Comparison of ENCODE assay signal across 8 mouse cellular contexts in genomic region chr7:80156711-80157227, GRCm38 (mm10). TPM values are rescaled to one million over a fixed set of nuclear protein-coding genes. Genes with fewer than 3 reads are reported as not detected.
DNase-seq lines count a peak whose midpoint lies in the region; ATAC-seq and TF ChIP-seq lines count a peak whose summit lies in the region.

No protein-coding gene starts in this region.

- TF ChIP-seq CTCF in testis, adult 2 months (IDR thresholded peaks at IDR 0.05; ENCODE audit: control insufficient read depth, insufficient read depth, insufficient replicate concordance, low read depth, low read length), result peak; percentile 47; the same call in 1 of the 2 replicates

- H3K9ac ChIP-seq in kidney, embryonic 16.5 days (replicated peaks; ENCODE audit: low read length), result no peak overlapping the region

- H3K27me3 ChIP-seq in kidney, embryonic 16.5 days (ENCODE audit: insufficient read depth, low read length), result no peaks in the 10 kb centered on the region
- H3K27me3 ChIP-seq in testis, adult 2 months (ENCODE audit: control insufficient read depth, insufficient read depth, low read length), result no peaks in the 10 kb centered on the region

- 0 out of 2 replicates have a peak overlapping the region, but pooled peaks have one; percentile 37 for H3K27ac ChIP-seq in kidney, embryonic 16.5 days (ENCODE audit: low read length)
- H3K27ac ChIP-seq in testis, adult 2 months (ENCODE audit: control insufficient read depth, insufficient read depth, low read depth, low read length), result no peak overlapping the region

- WGBS in kidney, embryonic 16.5 days, result 41% methylated on average over 13 of the region's 13 CpGs

- H3K4me2 ChIP-seq in kidney, embryonic 16.5 days (replicated peaks; ENCODE audit: low read depth, low read length), result no peak overlapping the region; the same call in 1 of the 2 replicates

- no peaks in the 10 kb centered on the region for H3K36me3 ChIP-seq in kidney, embryonic 16.5 days (ENCODE audit: insufficient read depth, low read length)
- no peaks in the 10 kb centered on the region for H3K36me3 ChIP-seq in testis, adult 2 months (ENCODE audit: control insufficient read depth, insufficient read depth, low read length)

- H3K4me3 ChIP-seq in kidney, embryonic 16.5 days (ENCODE audit: low read length), result no peak overlapping the region
- no peak overlapping the region for H3K4me3 ChIP-seq in testis, adult 2 months (ENCODE audit: control insufficient read depth, low read depth, low read length)

- peak; percentile 44; the same call in 1 of the 2 replicates for ATAC-seq in kidney, embryonic 16.5 days (ENCODE audit: low FRiP score, low TSS enrichment)

- peaks cover 21% of the 10 kb centered on the region for H3K4me1 ChIP-seq in kidney, embryonic 16.5 days (ENCODE audit: insufficient read depth, low read length)
- H3K4me1 ChIP-seq in testis, adult 2 months (ENCODE audit: control insufficient read depth, insufficient read depth, low read length), result peaks cover 14% of the 10 kb centered on the region

- TF ChIP-seq POLR2A in testis, adult 2 months (IDR thresholded peaks at IDR 0.05; ENCODE audit: control insufficient read depth, low read depth, low read length), result no peak

- DNase-seq in cerebellum, adult 18-20 months, result peak; percentile 24 to 35
- DNase-seq in cerebellum, adult 11 months, result no peak
- peak; percentile 10 to 17 for DNase-seq in right cerebral cortex, adult 2 months (ENCODE audit: low spot score in 2 of 2)
- DNase-seq in right cerebral cortex, adult 18-20 months, result no peak
- peak; percentile 56 for DNase-seq in embryo, embryonic 9.5 days (ENCODE audit: extremely low spot score)
- peak; percentile 71 for DNase-seq in lung, postnatal 14 days

- no peaks in the 10 kb centered on the region for H3K9me3 ChIP-seq in kidney, embryonic 16.5 days (ENCODE audit: low read length)

RNA-seq across cellular contexts. Expression of gene Sema4b, which starts 29.9 kb away (rescaled TPM):
- polyA plus RNA-seq in kidney, embryonic 16.5 days (2015; fragmentation: Nextera tagmentation; extraction: Ambion mirVana), result 17.7 and 23.7 TPM in 2 replicates
- polyA plus RNA-seq in testis, adult 2 months (2012; rRNA removed), result 5.2 and 5.6 TPM in 2 replicates

RNA-seq across cellular contexts. Expression of gene Idh2, which starts 41.6 kb away (rescaled TPM):
- polyA plus RNA-seq in kidney, embryonic 16.5 days (2015; fragmentation: Nextera tagmentation; extraction: Ambion mirVana), result 782 and 850 TPM in 2 replicates
- 9.6 and 11.2 TPM in 2 replicates for polyA plus RNA-seq in testis, adult 2 months (2012; rRNA removed)

Comparison
In these comparisons a context has a peak if more than half of its experiments do, and no peak if none do; other contexts are left out.
1. DNase-seq: peak in cerebellum, adult 18-20 months (2 of 2), right cerebral cortex, adult 2 months (2 of 2), embryo, embryonic 9.5 days (single experiment) and lung, postnatal 14 days (single experiment); none in cerebellum, adult 11 months (single experiment) and right cerebral cortex, adult 18-20 months (single experiment).
2. RNA of gene Idh2, which starts 41.6 kb away (polyA plus RNA-seq): 782 to 850 TPM in kidney, embryonic 16.5 days; 9.6 to 11.2 TPM in testis, adult 2 months; every median in the first group is over 10 times any median in the second.